Mouse (Mus musculus): Measurements from ENCODE around the gene Cd68.

- TF ChIP-seq CTCF (IDR thresholded peaks at IDR 0.05; ENCODE audit: low read depth, low read length) (no peak), GATA1 (IDR thresholded peaks at IDR 0.05; ENCODE audit: borderline replicate concordance, low read length) (no peak)
Observed at GRCm38 (mm10) chr11:69645860-69646259, 20.1 kb downstream of the Cd68 start.

Data from G1E (cell line).